Mouse (Mus musculus) limb, embryonic 14.5 days (tissue): ENCODE measurements around the gene Tex11. TPM values are rescaled to one million over a fixed set of nuclear protein-coding genes. Genes with fewer than 3 reads are reported as not detected.

Source experiments
- ATAC-seq: fragments of 200-750 bp; cut with Nextera tagmentation; 2 replicates; pipeline ENCODE4 v1.8.0; 2017; ENCODE audit warnings: low read depth, moderate number of reproducible peaks, moderate TSS enrichment; ENCODE audit not compliant: low FRiP score
- DNase-seq: peaks from one replicate; pipeline ENCODE4 v3.0.0-alpha.2; 2015; ENCODE audit warnings: low spot score
- H3K27ac ChIP-seq: fragments of 300-500 bp; sonication (generic); replicated peaks from 2 replicates; pipeline ENCODE4 v1.5.1; 2014; ENCODE audit warnings: low read depth, mild to moderate bottlenecking, low read length, moderate library complexity, mixed read lengths
- H3K27me3 ChIP-seq: fragments of 300-500 bp; sonication (generic); 2 replicates; pipeline ENCODE4 v1.6.1; 2014; ENCODE audit warnings: low read length, mixed read lengths; ENCODE audit not compliant: control insufficient read depth, insufficient read depth
- H3K36me3 ChIP-seq: fragments of 300-500 bp; sonication (generic); 2 replicates; pipeline ENCODE4 v1.6.1; 2014; ENCODE audit warnings: mild to moderate bottlenecking, low read length, moderate library complexity, mixed read lengths; ENCODE audit not compliant: control insufficient read depth, insufficient read depth
- H3K4me1 ChIP-seq: fragments of 300-500 bp; sonication (generic); 2 replicates; pipeline ENCODE4 v1.6.1; 2014; ENCODE audit warnings: antibody characterized with exemption, low read length, mixed read lengths; ENCODE audit not compliant: control insufficient read depth, insufficient read depth
- H3K4me2 ChIP-seq: fragments of 300-500 bp; sonication (generic); replicated peaks from 2 replicates; pipeline ENCODE4 v1.6.1; 2014; ENCODE audit warnings: low read depth, mild to moderate bottlenecking, low read length, moderate library complexity; ENCODE audit not compliant: severe bottlenecking
- H3K4me3 ChIP-seq: fragments of 300-500 bp; sonication (generic); replicated peaks from 2 replicates; pipeline ENCODE4 v1.5.1; 2014; ENCODE audit warnings: low read length
- H3K9ac ChIP-seq: fragments of 300-500 bp; sonication (generic); 2 replicates; pipeline ENCODE4 v1.6.1; 2014; ENCODE audit warnings: mild to moderate bottlenecking, low read depth, low read length, moderate library complexity; ENCODE audit not compliant: severe bottlenecking
- H3K9me3 ChIP-seq: fragments of 300-500 bp; sonication (generic); 2 replicates; pipeline ENCODE4 v1.6.1; 2016; ENCODE audit warnings: low read length; ENCODE audit not compliant: control insufficient read depth
- POLR2A ChIP-seq: fragments of 200-500 bp; IDR thresholded peaks from 2 replicates; pipeline ENCODE4 v1.8.0; 2012; ENCODE audit warnings: inconsistent platforms, mild to moderate bottlenecking, moderate library complexity, borderline replicate concordance; ENCODE audit not compliant: insufficient read depth, insufficient read length; ENCODE audit errors: extremely low read depth
- WGBS: fragments of 180-500 bp; shearing (Covaris S2); extraction: QIAGEN DNeasy Blood & Tissue Kit; methylation state at CpG from one replicate; pipeline ENCODE4 v1.1.7; 2014; 5-methylcytosine and 5-hydroxymethylcytosine counted together
- polyA plus RNA-seq, 2 experiments: library from polyadenylated mRNA; depleted of rRNA in 1 of 2; stranded (reverse) in 1 of 2; unstranded in 1 of 2; fragments of >200 nt; fragmentation: Nextera tagmentation in 1 of 2; extraction: Ambion mirVana in 1 of 2; gene quantifications; 2 replicates each; pipeline versions ENCODE4 v1.2.1 to v1.2.3; 2012 to 2014

Tex11 gene
- polyA plus RNA-seq, 2 experiments = 0.04 to 0.22 TPM

- H3K27me3 ChIP-seq = no peaks in the 10 kb centered on the region
- no peak overlapping the region for H3K9ac ChIP-seq
- no peak overlapping the region for H3K4me2 ChIP-seq
- peak; percentile 4 for DNase-seq
- WGBS = 34% methylated on average over 2 of the region's 2 CpGs
- TF ChIP-seq POLR2A = no peak
- H3K36me3 ChIP-seq = no peaks in the 10 kb centered on the region
- no peaks in the 10 kb centered on the region for H3K4me1 ChIP-seq
- no peak overlapping the region for H3K4me3 ChIP-seq
- H3K27ac ChIP-seq = no peak overlapping the region
- ATAC-seq = no peak
- H3K9me3 ChIP-seq = no peaks in the 10 kb centered on the region
Measured at GRCm38 (mm10) chrX:100943640-100944039, 115.8 kb downstream of the Tex11 start.

GRCm38 (mm10) chrX:100839211-100839610 lies 220.3 kb downstream of the Tex11 start:
- no peak for TF ChIP-seq POLR2A
- H3K27me3 ChIP-seq = no peaks in the 10 kb centered on the region

GRCm38 (mm10) chrX:100832806-100833205 lies 226.7 kb downstream of the Tex11 start:
- Histone ChIP-seq H3K27me3 (no peaks in the 10 kb centered on the region), H3K9ac (no peak overlapping the region), H3K4me3 (no peak overlapping the region), H3K4me2 (no peak overlapping the region), H3K4me1 (no peaks in the 10 kb centered on the region), H3K36me3 (no peaks in the 10 kb centered on the region), H3K9me3 (no peaks in the 10 kb centered on the region), H3K27ac (no peak overlapping the region)
- WGBS = 84% methylated on average over 2 of the region's 2 CpGs
- DNase-seq = no peak
- no peak for TF ChIP-seq POLR2A
- no peak for ATAC-seq

More at GRCm38 (mm10) chrX:100839211-100839610, 220.3 kb downstream of the Tex11 start:
- H3K9ac ChIP-seq = no peak overlapping the region
- no peak overlapping the region for H3K4me2 ChIP-seq
- no peak for ATAC-seq
- no peak overlapping the region for H3K27ac ChIP-seq
- no peak overlapping the region for H3K4me3 ChIP-seq
- no peak for DNase-seq
- no peaks in the 10 kb centered on the region for H3K9me3 ChIP-seq
- H3K4me1 ChIP-seq = no peaks in the 10 kb centered on the region
- H3K36me3 ChIP-seq = no peaks in the 10 kb centered on the region

GRCm38 (mm10) chrX:100825557-100825956 lies 233.9 kb downstream of the Tex11 start:
- DNase-seq (no peak), ATAC-seq (no peak)
- TF ChIP-seq POLR2A = no peak
- Histone ChIP-seq H3K36me3 (no peaks in the 10 kb centered on the region), H3K9ac (no peak overlapping the region), H3K27me3 (no peaks in the 10 kb centered on the region), H3K27ac (no peak overlapping the region), H3K9me3 (no peaks in the 10 kb centered on the region), H3K4me1 (no peaks in the 10 kb centered on the region), H3K4me2 (no peak overlapping the region), H3K4me3 (no peak overlapping the region)
- 68% methylated on average over 1 of the region's 1 CpGs for WGBS

GRCm38 (mm10) chrX:100821149-100821548 lies 238.3 kb downstream of the Tex11 start:
- Histone ChIP-seq H3K9me3 (no peaks in the 10 kb centered on the region), H3K4me2 (no peak overlapping the region), H3K4me1 (no peaks in the 10 kb centered on the region), H3K27ac (no peak overlapping the region), H3K4me3 (no peak overlapping the region), H3K27me3 (no peaks in the 10 kb centered on the region), H3K36me3 (peaks cover 9% of the 10 kb centered on the region; the same call in 1 of the 2 replicates), H3K9ac (no peak overlapping the region)
- ATAC-seq (no peak), DNase-seq (no peak)
- no peak for TF ChIP-seq POLR2A
- WGBS = 73% methylated on average over 1 of the region's 1 CpGs

GRCm38 (mm10) chrX:100818681-100819080 lies 240.8 kb downstream of the Tex11 start:
- WGBS = 91% methylated on average over 9 of the region's 9 CpGs
- Histone ChIP-seq H3K4me1 (no peaks in the 10 kb centered on the region), H3K27ac (no peak overlapping the region), H3K36me3 (peaks cover 21% of the 10 kb centered on the region), H3K9ac (no peak overlapping the region), H3K4me3 (no peak overlapping the region), H3K4me2 (no peak overlapping the region), H3K9me3 (no peaks in the 10 kb centered on the region), H3K27me3 (no peaks in the 10 kb centered on the region)
- no peak for DNase-seq
- no peak for TF ChIP-seq POLR2A
- ATAC-seq = no peak
